Mouse (Mus musculus): ENCODE measurements at regions not wholly inside any gene's neighbourhood (a gene's known extent, or its start where the extent isn't known, plus 50 kb on each side); places are given as distances from the start of the nearest gene placed in this dataset.

GRCm38 (mm10) chr12:9912333-9912732, 342.4 kb downstream of the Osr1 start:
- no peak for TF ChIP-seq MYC (IDR thresholded peaks at IDR 0.05; ENCODE audit: low read depth, low read length)
- no peak for TF ChIP-seq CTCF (IDR thresholded peaks at IDR 0.05 in 2 of 3, conservative IDR thresholded peaks at IDR 0.05 in 1 of 3; ENCODE audit: control insufficient read depth in 1 of 3, insufficient read depth in 1 of 3, low read depth in 2 of 3, low read length in 3 of 3, poor library complexity in 1 of 3, severe bottlenecking in 1 of 3)
- TF ChIP-seq BHLHE40 (IDR thresholded peaks at IDR 0.05; ENCODE audit: borderline replicate concordance, low read depth, low read length), result no peak
- TF ChIP-seq MYB (IDR thresholded peaks at IDR 0.05; ENCODE audit: low read depth, low read length), result no peak
- no peak for TF ChIP-seq USF1 (IDR thresholded peaks at IDR 0.05; ENCODE audit: low read depth, low read length)
- TF ChIP-seq ELF1 (IDR thresholded peaks at IDR 0.05; ENCODE audit: low read depth, low read length), result no peak
- no peak for TF ChIP-seq RAD21 (IDR thresholded peaks at IDR 0.05; ENCODE audit: low read depth, low read length)

Measured in MEL (cell line).